Mouse (Mus musculus) megakaryocyte, embryonic 14.5 days (primary cell): Measurements from ENCODE around the gene Hspb6.

ENCODE experiments used
- FLI1 ChIP-seq: IDR thresholded peaks from 2 replicates; pipeline ENCODE4 v1.6.1; 2012; ENCODE audit warnings: low read length, inconsistent platforms, mixed read lengths
- GATA1 ChIP-seq: IDR thresholded peaks from 3 replicates; pipeline ENCODE4 v1.6.1; 2012; ENCODE audit warnings: mixed read lengths, low read length, inconsistent platforms, borderline replicate concordance

DNA sequence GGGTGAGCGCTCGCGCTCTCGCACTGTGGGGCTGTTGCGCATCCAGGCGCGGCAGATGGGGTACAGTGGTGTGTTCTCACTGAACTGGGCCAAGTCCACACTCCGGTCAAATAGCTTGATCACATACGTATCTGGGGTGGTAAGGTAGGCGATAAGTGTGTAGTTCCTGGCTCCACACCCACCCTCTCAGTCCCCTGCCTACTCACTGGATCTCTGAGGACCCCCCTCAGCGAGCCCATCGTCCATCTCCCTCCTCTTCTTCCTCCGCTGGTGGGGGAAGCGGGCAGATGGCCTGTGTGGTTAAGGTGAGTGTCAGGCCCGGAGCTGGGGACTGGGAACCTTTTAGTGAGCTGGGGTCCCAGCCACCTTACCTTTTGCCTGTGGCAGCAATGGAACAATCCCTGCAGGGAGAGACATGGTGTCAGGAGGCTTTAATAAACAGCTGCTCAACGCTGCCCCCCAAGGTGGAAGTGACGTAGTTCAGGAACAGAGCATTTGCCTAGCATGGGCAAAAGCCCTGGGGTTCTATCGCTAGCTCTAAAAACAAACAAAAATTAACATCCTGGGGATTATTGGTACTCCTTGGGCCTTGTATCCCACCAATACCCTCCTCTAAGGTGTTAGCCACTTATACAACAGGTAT is 5.0 kb downstream of the Hspb6 start:
- TF ChIP-seq GATA1 = no peak
- TF ChIP-seq FLI1 = no peak
